Mouse (Mus musculus) embryonic facial prominence, embryonic 13.5 days (tissue): ENCODE data around the gene Gm6583. TPM values are rescaled to one million over a fixed set of nuclear protein-coding genes. Genes with fewer than 3 reads are reported as not detected.
"Not testable (repeated sequence)": the region's sequence is repeated elsewhere in the genome, so short reads cannot be mapped to it uniquely, and the experiment has no call there.

ENCODE experiments used
- ATAC-seq: fragments of 200-750 bp; cut with Nextera tagmentation; 2 replicates; pipeline ENCODE4 v1.8.0; 2017; ENCODE audit warnings: low read depth; ENCODE audit not compliant: insufficient number of reproducible peaks, insufficient read depth, low FRiP score, low TSS enrichment
- H3K27ac ChIP-seq: fragments of 300-500 bp; sonication (generic); 2 replicates; pipeline ENCODE4 v1.5.1; 2015; ENCODE audit warnings: moderate library complexity, mild to moderate bottlenecking, inconsistent platforms
- H3K27me3 ChIP-seq: fragments of 300-500 bp; sonication (generic); 2 replicates; pipeline ENCODE4 v1.6.1; 2015; ENCODE audit warnings: mild to moderate bottlenecking, inconsistent platforms
- H3K36me3 ChIP-seq: fragments of 300-500 bp; sonication (generic); 2 replicates; pipeline ENCODE4 v1.6.1; 2015; ENCODE audit warnings: mild to moderate bottlenecking, inconsistent platforms
- H3K4me1 ChIP-seq: fragments of 300-500 bp; sonication (generic); 2 replicates; pipeline ENCODE4 v1.6.1; 2015; ENCODE audit warnings: inconsistent platforms
- H3K4me2 ChIP-seq: fragments of 300-500 bp; sonication (generic); 2 replicates; pipeline ENCODE4 v1.6.1; 2015; ENCODE audit warnings: moderate library complexity, mild to moderate bottlenecking, inconsistent platforms
- H3K4me3 ChIP-seq: fragments of 300-500 bp; sonication (generic); 2 replicates; pipeline ENCODE4 v1.5.1; 2015; ENCODE audit warnings: mild to moderate bottlenecking, inconsistent platforms
- H3K9ac ChIP-seq: fragments of 300-500 bp; sonication (generic); 2 replicates; pipeline ENCODE4 v1.6.1; 2015; ENCODE audit warnings: mild to moderate bottlenecking, inconsistent platforms
- H3K9me3 ChIP-seq: fragments of 300-500 bp; sonication (generic); 2 replicates; pipeline ENCODE4 v1.6.1; 2016; ENCODE audit warnings: inconsistent platforms
- WGBS: fragments of 180-500 bp; shearing (Covaris S2); methylation state at CpG from one replicate; pipeline ENCODE4 v1.1.7; 2015; ENCODE audit warnings: mixed read lengths; 5-methylcytosine and 5-hydroxymethylcytosine counted together
- polyA plus RNA-seq: library from polyadenylated mRNA; unstranded; fragments of >200 nt; fragmentation: Nextera tagmentation; extraction: Ambion mirVana; gene quantifications from 2 replicates; pipeline ENCODE4 v1.2.1, GENCODE M21; 2015

The Gm6583 gene
- polyA plus RNA-seq, 1 experiment from 2014 or later, result 0.18 TPM

DNA sequence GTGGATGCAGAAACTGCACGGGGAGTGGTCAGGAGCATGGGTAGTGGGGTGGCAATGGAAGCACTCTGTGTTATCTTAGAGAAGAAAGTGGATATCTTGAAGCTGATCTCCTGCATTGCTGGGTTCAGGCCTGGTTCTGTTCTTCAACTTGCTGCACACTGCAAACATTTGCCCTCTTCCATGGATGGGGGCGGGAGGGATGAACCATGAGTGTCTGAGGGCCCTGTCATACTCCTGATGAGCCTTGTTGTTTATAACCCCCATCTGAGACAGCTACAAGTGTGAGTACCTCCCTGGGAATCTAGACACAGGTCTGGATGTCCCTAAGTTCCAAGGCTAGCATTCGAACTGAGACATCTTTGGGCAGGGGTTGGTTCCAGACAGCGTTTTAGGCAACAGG lies 34.5 kb downstream of the Gm6583 start:
- no peak for ATAC-seq
- Histone ChIP-seq H3K36me3 (peaks cover 2% of the 10 kb centered on the region; the same call in 1 of the 2 replicates), H3K4me1 (no peaks in the 10 kb centered on the region; the same call in none of the 2 replicates), H3K4me3 (no peak overlapping the region), H3K27ac (no peak overlapping the region), H3K9ac (no peak overlapping the region), H3K9me3 (no peaks in the 10 kb centered on the region), H3K4me2 (no peak overlapping the region), H3K27me3 (no peaks in the 10 kb centered on the region)
- 83% methylated on average over 4 of the region's 4 CpGs for WGBS

DNA sequence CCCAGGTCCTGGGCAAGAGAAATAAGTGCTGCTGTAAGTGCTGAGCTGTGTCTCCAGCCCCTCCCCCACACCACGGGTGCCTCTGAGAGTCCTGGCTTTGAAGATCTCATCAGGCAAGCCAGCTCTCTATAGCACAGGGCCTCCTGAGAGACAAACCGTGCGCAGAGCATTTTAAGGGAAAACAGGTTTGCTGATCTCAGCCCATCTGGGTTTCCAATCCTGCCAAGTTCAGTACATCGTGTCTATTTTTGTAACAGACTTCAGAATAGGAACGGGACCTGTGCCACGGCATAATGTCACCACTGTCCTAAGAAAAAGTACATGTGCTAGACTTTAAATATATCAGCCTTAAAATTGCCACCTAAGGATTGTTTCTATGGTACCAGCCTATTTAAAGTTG lies 34.9 kb downstream of the Gm6583 start:
- no peak overlapping the region for H3K27ac ChIP-seq
- H3K4me2 ChIP-seq, result no peak overlapping the region
- H3K36me3 ChIP-seq, result peaks cover 7% of the 10 kb centered on the region
- WGBS, result 63% methylated on average over 6 of the region's 6 CpGs
- no peaks in the 10 kb centered on the region; the same call in none of the 2 replicates for H3K4me1 ChIP-seq
- H3K9me3 ChIP-seq, result no peaks in the 10 kb centered on the region
- no peak for ATAC-seq
- H3K27me3 ChIP-seq, result no peaks in the 10 kb centered on the region
- no peak overlapping the region for H3K9ac ChIP-seq
- no peak overlapping the region for H3K4me3 ChIP-seq

DNA sequence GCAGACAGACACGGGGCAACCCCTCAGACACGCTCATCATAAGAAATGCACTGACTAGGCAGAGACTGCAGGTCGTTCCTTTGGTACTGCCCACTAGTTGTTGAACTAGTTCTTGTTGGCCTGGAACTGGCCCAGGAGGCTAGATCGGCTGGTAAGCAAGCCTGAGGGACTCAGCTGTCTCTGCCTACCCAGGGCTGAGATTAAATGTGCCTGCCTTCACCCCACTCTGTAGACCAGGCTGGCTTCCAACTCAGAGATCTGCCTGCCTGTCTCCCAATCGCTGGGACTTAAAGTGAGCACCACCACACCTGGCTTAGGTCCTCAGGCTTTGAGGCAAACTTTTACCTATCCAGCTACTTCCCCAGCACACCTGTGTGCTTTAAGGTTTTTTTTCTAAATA lies 35.5 kb downstream of the Gm6583 start:
- ATAC-seq, result no peak
- no peaks in the 10 kb centered on the region; the same call in none of the 2 replicates for H3K4me1 ChIP-seq

DNA sequence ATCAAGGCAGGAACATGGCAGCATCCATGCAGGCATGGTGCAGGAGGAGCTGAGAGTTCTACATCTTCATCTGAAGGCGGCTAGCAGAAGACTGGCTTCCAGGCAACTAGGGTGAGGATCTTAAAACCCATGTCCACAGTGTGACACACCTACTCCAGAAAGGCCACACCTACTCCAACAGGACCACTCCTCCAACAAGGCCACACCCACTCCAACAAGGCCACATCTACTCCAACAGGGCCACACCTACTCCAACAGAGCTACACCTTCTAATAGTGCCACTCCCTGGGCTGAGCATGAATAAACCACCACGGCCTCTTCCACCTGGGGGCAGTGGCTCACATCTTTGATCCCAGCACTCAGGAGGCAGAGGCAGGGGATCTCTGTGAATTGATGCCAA lies 36.5 kb downstream of the Gm6583 start:
- H3K4me1 ChIP-seq, H3K4me2 ChIP-seq, H3K9me3 ChIP-seq, H3K4me3 ChIP-seq, ATAC-seq, H3K9ac ChIP-seq, H3K27ac ChIP-seq, H3K27me3 ChIP-seq: not testable (repeated sequence)
- peaks cover 21% of the 10 kb centered on the region for H3K36me3 ChIP-seq
- WGBS, result 57% methylated on average over 2 of the region's 2 CpGs

More for the DNA sequence above, 35.5 kb downstream of the Gm6583 start:
- H3K9ac ChIP-seq, result no peak overlapping the region
- no peak overlapping the region for H3K4me3 ChIP-seq
- H3K27me3 ChIP-seq, result no peaks in the 10 kb centered on the region
- peaks cover 12% of the 10 kb centered on the region for H3K36me3 ChIP-seq
- H3K4me2 ChIP-seq, result no peak overlapping the region
- no peak overlapping the region for H3K27ac ChIP-seq
- WGBS, result 71% methylated on average over 5 of the region's 5 CpGs
- H3K9me3 ChIP-seq, result no peaks in the 10 kb centered on the region

DNA sequence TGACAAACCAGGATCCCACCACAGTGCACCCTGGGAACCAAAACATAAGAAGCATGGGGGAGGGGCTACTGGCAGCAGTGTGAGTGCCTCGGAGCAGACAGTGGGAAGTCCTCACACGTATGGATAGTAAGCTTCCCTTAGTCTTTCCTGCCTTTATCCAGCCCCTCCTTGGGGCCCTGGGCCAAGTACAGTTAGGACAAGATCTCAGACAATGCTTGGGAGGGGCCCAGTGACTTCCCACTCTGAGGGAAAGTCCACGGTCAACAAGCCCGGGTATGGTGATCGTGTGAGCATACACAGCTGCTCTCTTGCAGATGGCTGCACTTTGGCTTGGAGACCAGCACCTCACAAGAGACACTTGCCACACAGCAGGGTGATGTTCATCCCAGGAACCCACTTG lies 38.5 kb downstream of the Gm6583 start:
- Histone ChIP-seq H3K27ac (no peak overlapping the region), H3K4me2 (no peak overlapping the region), H3K4me3 (no peak overlapping the region), H3K9ac (no peak overlapping the region), H3K9me3 (no peaks in the 10 kb centered on the region), H3K27me3 (no peaks in the 10 kb centered on the region), H3K4me1 (no peaks in the 10 kb centered on the region), H3K36me3 (peaks cover 41% of the 10 kb centered on the region)
- 66% methylated on average over 5 of the region's 5 CpGs for WGBS
- ATAC-seq, result no peak

DNA sequence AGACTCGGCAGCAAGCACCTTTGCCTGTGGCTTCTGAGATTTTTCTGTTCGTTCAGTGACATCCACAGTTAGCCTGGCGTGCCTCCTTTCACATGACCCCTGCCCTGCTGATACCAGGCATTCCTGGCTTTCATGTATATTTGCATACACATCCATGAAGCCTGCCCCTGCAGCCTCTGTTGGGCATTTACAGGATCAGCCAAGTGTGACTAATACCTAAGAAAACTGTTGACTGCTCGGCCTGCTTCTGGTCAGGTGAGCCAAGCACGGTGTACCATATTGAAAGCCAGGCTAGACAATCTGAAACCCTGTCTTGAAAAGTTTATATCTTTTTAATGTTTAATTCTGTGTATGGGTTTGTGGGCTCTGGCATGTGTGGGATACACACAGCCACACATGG lies 39.4 kb downstream of the Gm6583 start:
- Histone ChIP-seq H3K27ac (no peak overlapping the region), H3K4me1 (no peaks in the 10 kb centered on the region), H3K4me2 (no peak overlapping the region), H3K36me3 (peaks cover 47% of the 10 kb centered on the region), H3K27me3 (no peaks in the 10 kb centered on the region), H3K9ac (no peak overlapping the region), H3K4me3 (no peak overlapping the region), H3K9me3 (no peaks in the 10 kb centered on the region)
- 81% methylated on average over 5 of the region's 5 CpGs for WGBS
- ATAC-seq, result no peak

DNA sequence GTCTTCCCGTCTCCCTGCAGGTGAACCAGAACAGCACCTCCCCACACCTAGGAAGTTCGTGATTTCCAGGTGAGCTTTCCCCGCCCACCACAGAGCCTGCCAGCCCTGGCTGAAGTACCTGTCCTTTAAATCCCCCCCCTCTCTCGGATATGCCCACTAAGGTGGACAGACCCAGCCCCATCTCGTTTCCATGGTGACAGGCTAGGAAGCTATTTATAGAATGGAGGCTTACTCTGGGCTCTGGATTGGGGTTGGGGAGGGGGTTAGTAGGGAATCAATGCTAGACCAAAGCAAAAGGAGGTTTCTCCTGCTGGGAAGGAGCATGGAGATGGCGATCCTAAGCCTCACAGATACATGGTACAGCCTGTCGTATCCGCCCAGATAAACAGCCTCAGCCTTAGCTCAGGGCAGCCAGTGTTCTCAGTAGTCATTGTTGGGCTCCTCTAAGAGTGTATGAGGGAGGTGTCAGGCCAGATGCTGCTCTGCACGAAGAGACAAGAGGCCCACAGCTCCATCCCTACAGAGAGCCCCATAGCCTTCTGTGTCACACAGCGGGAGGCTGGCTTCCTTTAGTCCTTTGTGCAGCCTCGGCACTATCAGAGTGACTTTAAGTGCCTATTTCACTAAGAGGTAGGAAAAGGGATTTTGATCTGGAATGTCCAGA lies 42.5 kb downstream of the Gm6583 start:
- H3K27me3 ChIP-seq, result no peaks in the 10 kb centered on the region
- no peak overlapping the region for H3K9ac ChIP-seq
- no peak overlapping the region for H3K27ac ChIP-seq
- H3K36me3 ChIP-seq, result peaks cover 74% of the 10 kb centered on the region
- no peak overlapping the region for H3K4me3 ChIP-seq
- WGBS, result 73% methylated on average over 11 of the region's 11 CpGs
- ATAC-seq, result no peak
- H3K4me1 ChIP-seq, result no peaks in the 10 kb centered on the region
- no peak overlapping the region for H3K4me2 ChIP-seq
- no peaks in the 10 kb centered on the region for H3K9me3 ChIP-seq

DNA sequence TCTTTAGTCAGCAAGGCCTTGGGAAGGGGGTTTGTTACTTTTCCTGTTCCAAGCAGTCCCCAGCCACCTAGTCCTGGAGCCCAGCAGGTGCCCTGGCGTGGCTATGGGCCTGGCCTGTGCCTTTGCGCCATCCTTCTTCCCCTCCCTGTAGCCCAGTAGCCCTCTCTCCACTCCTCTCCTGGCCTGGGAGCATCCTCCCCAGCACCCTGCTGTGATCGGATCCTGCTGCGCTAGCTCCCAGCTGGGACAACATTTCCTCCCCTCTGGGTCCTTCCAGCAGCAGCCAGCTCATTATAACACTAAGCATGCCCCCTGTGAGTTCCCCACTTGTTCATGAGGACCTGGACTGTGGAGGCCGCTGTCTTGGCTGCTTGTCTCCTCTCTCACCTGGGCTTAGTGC lies 50.0 kb downstream of the Gm6583 start:
- peaks cover 53% of the 10 kb centered on the region for H3K36me3 ChIP-seq
- H3K9me3 ChIP-seq, result no peaks in the 10 kb centered on the region
- no peak overlapping the region for H3K4me3 ChIP-seq
- 65% methylated on average over 5 of the region's 5 CpGs for WGBS
- H3K9ac ChIP-seq, result no peak overlapping the region
- ATAC-seq, result no peak
- H3K27me3 ChIP-seq, result no peaks in the 10 kb centered on the region
- H3K4me2 ChIP-seq, result no peak overlapping the region
- H3K4me1 ChIP-seq, result no peaks in the 10 kb centered on the region
- no peak overlapping the region for H3K27ac ChIP-seq

Other genes starting within 250 kb of the Gm6583 start
- 1.0 and 1.9 TPM in 2 replicates for gene Cryba4, start 103.5 kb downstream of the Gm6583 start, polyA plus RNA-seq
- gene Crybb1, start 100.2 kb downstream of the Gm6583 start, polyA plus RNA-seq, result 1.0 and 1.3 TPM in 2 replicates
- gene Tpst2, start 79.3 kb downstream of the Gm6583 start, polyA plus RNA-seq, result 38.7 and 42.8 TPM in 2 replicates
- gene Tfip11, start 29.7 kb downstream of the Gm6583 start, polyA plus RNA-seq, result 31.8 and 32.8 TPM in 2 replicates
- 42.1 and 54.9 TPM in 2 replicates for gene Srrd, start 13.0 kb downstream of the Gm6583 start, polyA plus RNA-seq
- 42.4 and 42.9 TPM in 2 replicates for gene Hps4, start 12.9 kb downstream of the Gm6583 start, polyA plus RNA-seq
- 14.5 and 14.8 TPM in 2 replicates for gene Asphd2, start 38.8 kb upstream of the Gm6583 start, polyA plus RNA-seq
- gene Gm6588, start 93.4 kb upstream of the Gm6583 start, polyA plus RNA-seq, result 0.08 and 0.15 TPM in 2 replicates
- 2.0 and 2.1 TPM in 2 replicates for gene Sez6l, start 221.2 kb upstream of the Gm6583 start, polyA plus RNA-seq